Mouse (Mus musculus) adrenal gland, postnatal 36 days (tissue): ENCODE data around the gene Trip12. TPM values are rescaled to one million over a fixed set of nuclear protein-coding genes. Genes with fewer than 3 reads are reported as not detected.
A peak's percentile ranks its signal among the peaks of the same experiment; 100 is the strongest.

Source experiments
- DNase-seq, 2 experiments: peaks; one replicate each; pipeline ENCODE4 v3.0.0; 2021; ENCODE audit warnings: mixed read lengths in 1 of 2
- long read RNA-seq, 2 experiments: library from polyadenylated mRNA; stranded (forward); transcript quantifications; one replicate each; pipeline ENCODE4 v2.0.0; 2021; ENCODE audit warnings: borderline sequencing depth in 2 of 2
- total RNA-seq, 2 experiments: library from RNA; stranded (reverse); gene quantifications; 2 replicates each; pipeline ENCODE4 v1.2.3; 2021

The Trip12 gene
- 100 to 1,000 TPM; 248 to 249 TPM for total RNA-seq
- long read RNA-seq, experiment 1, partial matches to known transcripts = 9 of 17 reads
- long read RNA-seq, experiment 1, other reads (novel, unspliced or antisense) = 8 of 17 reads
- long read RNA-seq, experiment 2, partial matches to known transcripts = 3 of 6 reads
- long read RNA-seq, experiment 2, other reads (novel, unspliced or antisense) = 3 of 6 reads

- DNase-seq = peak in 1 of 2 experiments; percentile 70
Measured at GRCm38 (mm10) chr1:84840018-84840664, at the start of gene Trip12. Gene Trip12, minus strand, starts transcription at chr1:84840516.

- DNase-seq = no peak
Measured at GRCm38 (mm10) chr1:84890005-84890393, 49.7 kb upstream of the Trip12 start.

GRCm38 (mm10) chr1:84889330-84890004 is 49.2 kb upstream of the Trip12 start:
- DNase-seq = no peak

GRCm38 (mm10) chr1:84885921-84886320 is 45.6 kb upstream of the Trip12 start:
- no peak for DNase-seq

GRCm38 (mm10) chr1:84885174-84885573 is 44.9 kb upstream of the Trip12 start:
- no peak for DNase-seq

GRCm38 (mm10) chr1:84883889-84884288 is 43.6 kb upstream of the Trip12 start:
- no peak for DNase-seq

GRCm38 (mm10) chr1:84882937-84883336 is 42.6 kb upstream of the Trip12 start:
- no peak for DNase-seq

- DNase-seq = no peak
Measured at GRCm38 (mm10) chr1:84882066-84882532, 41.8 kb upstream of the Trip12 start.

GRCm38 (mm10) chr1:84881248-84882065 is 41.1 kb upstream of the Trip12 start:
- DNase-seq = peak; percentile 64 to 71

GRCm38 (mm10) chr1:84879571-84880120 is 39.3 kb upstream of the Trip12 start:
- DNase-seq = no peak

GRCm38 (mm10) chr1:84877590-84877989 is 37.3 kb upstream of the Trip12 start:
- DNase-seq = no peak

GRCm38 (mm10) chr1:84872939-84873338 is 32.6 kb upstream of the Trip12 start:
- DNase-seq = no peak

GRCm38 (mm10) chr1:84872105-84872504 is 31.8 kb upstream of the Trip12 start:
- DNase-seq = no peak

- DNase-seq = no peak
Measured at GRCm38 (mm10) chr1:84871131-84871530, 30.8 kb upstream of the Trip12 start.

GRCm38 (mm10) chr1:84869498-84869897 is 29.2 kb upstream of the Trip12 start:
- DNase-seq = no peak

GRCm38 (mm10) chr1:84868841-84869240 is 28.5 kb upstream of the Trip12 start:
- DNase-seq = no peak

GRCm38 (mm10) chr1:84868311-84868710 is 28.0 kb upstream of the Trip12 start:
- no peak for DNase-seq

GRCm38 (mm10) chr1:84866706-84867230 is 26.5 kb upstream of the Trip12 start:
- no peak for DNase-seq

GRCm38 (mm10) chr1:84866231-84866630 is 25.9 kb upstream of the Trip12 start:
- DNase-seq = no peak

- no peak for DNase-seq
Measured at GRCm38 (mm10) chr1:84864645-84865044, 24.3 kb upstream of the Trip12 start.

GRCm38 (mm10) chr1:84861255-84861630 is 20.9 kb upstream of the Trip12 start:
- no peak for DNase-seq
